Mouse (Mus musculus): Measurements from ENCODE around the gene Mbd3.
"Not testable (repeated sequence)": the region's sequence is repeated elsewhere in the genome, so short reads cannot be mapped to it uniquely, and the experiment has no call there.

DNA sequence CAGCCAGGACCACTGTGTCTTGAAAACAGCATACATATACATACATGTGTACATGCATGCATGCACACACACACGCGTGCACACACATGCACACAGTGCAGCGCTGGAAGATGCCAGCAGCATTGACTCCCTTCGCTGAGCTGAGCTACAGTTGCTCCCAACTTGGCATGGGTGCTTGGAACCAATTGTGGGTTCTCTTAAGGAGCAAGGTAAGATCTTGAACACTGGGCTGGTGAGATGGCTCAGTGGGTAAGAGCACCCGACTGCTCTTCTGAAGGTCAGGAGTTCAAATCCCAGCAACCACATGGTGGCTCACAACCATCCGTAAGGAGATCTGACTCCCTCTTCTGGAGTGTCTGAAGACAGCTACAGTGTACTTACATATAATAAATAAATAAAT is 53.4 kb downstream of the Mbd3 start:
- TF ChIP-seq POLR2A (IDR thresholded peaks at IDR 0.05; ENCODE audit: low read depth, low read length); CHD1 (IDR thresholded peaks at IDR 0.05; ENCODE audit: low read depth, low read length); CTCF (conservative IDR thresholded peaks at IDR 0.05 in 1 of 2, IDR thresholded peaks at IDR 0.05 in 1 of 2; ENCODE audit: low read depth in 2 of 2, low read length in 2 of 2); POLR2AphosphoS2 (IDR thresholded peaks at IDR 0.05; ENCODE audit: low read depth, low read length); EP300 (IDR thresholded peaks at IDR 0.05; ENCODE audit: low read length); ZMIZ1 (IDR thresholded peaks at IDR 0.05; ENCODE audit: low read depth, low read length); SIN3A (IDR thresholded peaks at IDR 0.05; ENCODE audit: low read length); USF1 (IDR thresholded peaks at IDR 0.05; ENCODE audit: low read depth, low read length); NELFE (IDR thresholded peaks at IDR 0.05; ENCODE audit: low read depth, low read length); UBTF (IDR thresholded peaks at IDR 0.05; ENCODE audit: low read depth, low read length); GABPA (IDR thresholded peaks at IDR 0.05; ENCODE audit: insufficient replicate concordance, low read depth, low read length): not testable (repeated sequence)
